Mouse (Mus musculus) lung, adult 18-20 months (tissue): ENCODE measurements around the gene Pnkp.
"Not testable (repeated sequence)": the region's sequence is repeated elsewhere in the genome, so short reads cannot be mapped to it uniquely, and the experiment has no call there.

Experiments
- DNase-seq, 2 experiments: peaks; one replicate each; pipeline ENCODE4 v3.0.0; 2022; ENCODE audit warnings: mixed read lengths in 2 of 2

Gene Pnkp

GRCm38 (mm10) chr7:44870614-44871013 is 13.7 kb downstream of the Pnkp start:
- DNase-seq, result no peak

DNA sequence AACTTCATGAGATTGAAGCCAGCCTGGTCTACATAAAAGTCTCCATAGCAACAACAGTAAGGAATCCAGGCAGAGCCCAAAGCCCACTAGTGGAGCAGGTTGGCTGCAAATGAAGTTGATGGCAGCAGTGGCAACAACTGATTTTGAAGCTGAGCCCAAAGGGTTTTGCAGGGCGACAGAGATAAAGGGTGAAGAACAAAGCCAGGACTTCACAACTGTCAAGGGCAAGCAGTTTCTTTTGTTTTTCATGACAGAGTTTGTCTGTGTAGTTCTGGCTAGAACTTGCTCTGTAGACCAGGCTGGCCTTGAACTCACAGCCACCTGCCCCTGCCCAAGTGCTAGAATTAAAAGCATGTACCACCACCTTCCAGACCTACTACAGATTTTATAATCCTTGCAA is 14.2 kb downstream of the Pnkp start:
- no peak for DNase-seq

DNA sequence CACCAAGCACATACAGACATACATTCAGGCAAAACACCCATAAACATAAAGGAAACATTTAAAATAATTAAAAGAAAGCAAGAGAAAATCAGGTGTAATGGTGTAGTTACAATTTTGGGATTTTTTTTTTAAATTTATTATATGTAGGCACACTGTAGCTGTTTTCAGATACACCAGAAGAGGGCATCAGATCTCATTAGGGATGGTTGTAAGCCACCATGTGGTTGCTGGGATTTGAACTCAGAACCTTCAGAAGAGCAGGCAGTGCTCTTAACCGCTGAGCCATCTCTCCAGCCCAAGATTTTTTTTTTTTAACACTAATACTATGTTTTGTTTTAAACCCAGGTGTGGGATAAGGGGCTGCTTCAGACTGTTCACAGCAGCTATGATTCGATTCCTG is 14.8 kb downstream of the Pnkp start:
- not testable (repeated sequence) for DNase-seq

DNA sequence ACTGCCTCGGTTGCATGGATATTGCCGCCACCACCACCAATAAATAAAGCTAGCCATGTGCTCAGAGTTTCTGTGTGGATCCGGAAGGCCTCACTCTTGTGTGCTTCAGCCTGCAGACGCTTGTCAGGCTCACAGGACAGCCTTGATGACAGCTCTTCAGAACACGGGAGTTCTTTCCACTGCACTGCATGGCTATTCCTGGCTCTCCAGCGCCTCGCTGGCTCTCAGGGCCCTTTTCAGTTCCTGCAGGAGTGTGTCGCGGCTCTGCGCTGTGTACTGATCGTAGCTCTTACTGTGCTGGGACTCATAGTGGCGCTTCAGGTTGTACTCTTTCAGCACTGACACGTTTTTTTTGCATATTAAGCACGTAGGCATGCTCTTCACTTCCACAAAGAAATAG is 20.9 kb downstream of the Pnkp start:
- DNase-seq, result no peak

DNA sequence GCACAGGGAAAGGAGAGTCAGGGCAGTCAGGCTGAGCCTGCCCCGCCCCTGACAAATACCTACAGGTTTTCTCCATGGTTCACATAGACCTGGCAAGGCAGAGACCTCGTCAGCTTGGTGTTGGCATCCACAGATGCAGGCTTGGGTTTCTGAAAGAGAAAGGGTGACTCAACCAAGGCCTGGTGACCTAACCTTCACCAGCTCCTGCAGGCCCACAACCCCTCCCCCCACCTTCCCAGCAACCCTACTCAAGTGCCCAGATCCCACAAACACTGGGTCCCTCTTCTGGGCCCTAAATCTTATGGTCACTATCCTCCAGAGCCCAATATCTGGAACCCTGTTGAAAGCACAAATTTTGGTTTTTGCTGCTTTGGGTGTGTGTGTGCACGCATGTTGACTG is 26.1 kb downstream of the Pnkp start:
- no peak for DNase-seq

DNA sequence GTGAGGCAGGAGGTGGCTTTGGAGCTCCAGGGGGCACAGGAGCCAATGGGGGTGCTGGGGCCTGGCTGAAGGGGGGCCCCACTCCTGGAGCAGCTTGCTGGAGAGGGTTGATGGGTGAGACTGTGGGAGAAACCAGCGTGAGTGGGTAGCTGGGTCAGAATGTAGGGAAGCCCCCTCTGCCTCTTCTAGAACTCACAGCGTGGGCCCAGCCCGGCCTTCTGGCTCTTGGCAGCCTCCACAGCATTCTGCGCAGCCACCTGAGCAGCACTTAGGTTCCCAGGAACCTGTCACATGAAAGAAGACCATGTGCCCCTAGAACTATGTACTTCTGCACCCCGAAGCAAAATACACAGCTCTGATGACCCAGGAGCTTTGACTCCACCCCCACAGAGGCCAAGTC is 27.7 kb downstream of the Pnkp start:
- no peak for DNase-seq

DNA sequence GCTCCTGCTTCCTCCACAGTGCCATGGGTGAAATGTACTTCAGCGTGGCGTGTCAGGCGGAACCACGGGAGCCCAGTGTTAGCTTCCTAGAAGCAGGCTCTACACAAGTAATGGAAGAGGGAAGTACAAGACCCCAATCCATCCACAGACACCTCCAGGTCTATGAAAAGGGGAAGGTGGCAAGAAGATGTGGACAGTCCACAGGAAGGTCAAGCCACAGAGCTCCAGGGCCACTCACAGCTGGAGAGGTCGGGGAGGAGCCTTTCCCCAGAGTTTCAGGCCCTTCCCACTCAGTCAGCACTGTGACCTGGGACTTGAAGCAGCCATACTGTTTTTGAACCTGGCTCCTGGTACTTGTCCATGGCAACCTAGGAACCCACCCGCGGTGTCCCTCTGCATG is 30.0 kb downstream of the Pnkp start:
- DNase-seq, result no peak

DNA sequence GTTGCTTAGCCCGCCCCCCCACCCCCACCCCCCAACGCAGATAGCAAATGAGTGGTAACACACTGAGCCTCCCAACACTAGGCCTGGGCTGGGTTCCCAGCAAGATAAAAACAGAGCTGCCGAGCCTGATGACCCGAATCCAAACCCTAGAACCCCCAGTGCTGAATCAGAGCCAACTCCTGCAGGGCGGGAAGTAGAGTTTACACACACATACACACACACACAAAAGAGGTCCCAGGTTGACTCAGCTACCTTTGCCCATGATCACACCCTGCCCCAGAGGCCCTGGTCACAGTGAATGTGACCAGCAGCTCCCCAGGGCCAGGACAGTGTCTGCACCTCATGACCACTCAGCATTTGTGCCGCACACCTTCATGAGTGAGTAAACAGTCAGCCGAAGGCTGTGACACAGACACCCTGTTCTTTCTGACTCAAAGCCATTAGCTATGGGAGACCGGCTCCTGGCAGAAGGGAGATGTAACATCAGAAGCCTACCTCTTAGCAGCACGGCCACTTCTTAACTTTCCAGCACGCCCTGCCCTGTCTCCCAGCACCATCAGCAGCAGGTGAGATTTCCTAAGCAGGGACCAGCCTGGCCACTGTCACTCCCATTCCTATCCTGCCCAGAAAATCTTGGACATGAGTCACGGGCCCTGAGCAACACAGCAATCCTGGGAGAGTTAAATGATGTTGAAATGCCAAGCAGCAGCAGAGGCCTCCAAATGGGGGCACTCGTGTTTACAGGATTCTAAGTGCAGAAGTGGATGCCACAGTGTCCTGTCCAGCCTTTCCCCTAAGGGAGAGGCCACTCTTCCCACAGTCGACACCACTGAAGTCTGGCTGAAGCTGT is 31.5 kb downstream of the Pnkp start:
- no peak for DNase-seq

DNA sequence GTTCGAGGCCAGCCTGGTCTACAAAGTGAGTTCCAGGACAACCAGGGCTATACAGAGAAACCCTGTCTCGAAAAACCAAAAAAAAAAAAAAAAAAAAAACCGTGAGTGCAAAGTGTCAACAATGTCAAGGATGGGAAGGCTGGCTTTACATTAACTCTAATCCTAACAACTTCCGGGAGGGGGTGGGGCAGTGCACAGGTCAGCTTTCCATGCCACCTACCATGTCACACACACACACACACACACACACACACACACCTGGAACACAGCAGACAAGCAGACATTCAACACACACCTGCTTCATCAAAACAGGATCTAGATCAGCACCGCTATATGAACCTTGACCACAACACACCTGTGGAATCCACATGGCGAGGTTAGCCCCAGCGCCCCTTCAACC is 33.2 kb downstream of the Pnkp start:
- no peak for DNase-seq

- no peak for DNase-seq
Observed at GRCm38 (mm10) chr7:44890737-44891136, 33.8 kb downstream of the Pnkp start.

GRCm38 (mm10) chr7:44891611-44892010 is 34.7 kb downstream of the Pnkp start:
- no peak for DNase-seq

DNA sequence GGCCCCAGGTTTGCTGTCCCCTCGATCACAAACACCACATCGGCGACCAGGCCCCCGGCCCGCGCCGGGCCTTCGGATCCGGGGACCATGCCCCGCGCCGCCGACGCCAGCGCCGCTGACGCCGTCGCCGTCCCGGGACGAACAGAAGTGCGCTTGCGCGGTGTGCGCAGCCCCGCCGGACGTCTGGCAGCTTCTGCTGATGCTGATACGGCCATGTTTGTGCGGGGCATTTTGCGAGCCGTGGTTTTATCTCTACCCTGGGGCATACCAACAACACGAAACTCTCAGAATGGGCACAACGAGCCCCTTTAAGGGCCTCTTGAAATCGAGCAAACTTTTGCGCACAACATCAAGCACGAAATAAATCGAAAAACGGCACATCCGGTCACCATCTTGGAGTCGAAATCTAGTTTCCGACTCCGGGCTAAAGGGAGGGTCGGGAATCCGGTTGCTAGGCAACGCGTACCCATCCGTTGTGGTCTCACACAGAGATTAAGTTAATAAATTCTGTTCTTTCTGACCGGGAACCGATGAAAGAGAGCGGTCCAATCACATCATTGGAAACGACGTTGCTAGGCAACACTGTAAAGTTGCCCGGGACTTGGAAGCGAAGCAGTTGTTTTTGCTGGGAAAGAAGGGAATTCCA is 35.5 kb downstream of the Pnkp start, which contains the start of gene Med25:
Med25 (minus strand) TSS at position 437 of the 646 bp plus-strand sequence.
- peak; percentile 92 for DNase-seq

DNA sequence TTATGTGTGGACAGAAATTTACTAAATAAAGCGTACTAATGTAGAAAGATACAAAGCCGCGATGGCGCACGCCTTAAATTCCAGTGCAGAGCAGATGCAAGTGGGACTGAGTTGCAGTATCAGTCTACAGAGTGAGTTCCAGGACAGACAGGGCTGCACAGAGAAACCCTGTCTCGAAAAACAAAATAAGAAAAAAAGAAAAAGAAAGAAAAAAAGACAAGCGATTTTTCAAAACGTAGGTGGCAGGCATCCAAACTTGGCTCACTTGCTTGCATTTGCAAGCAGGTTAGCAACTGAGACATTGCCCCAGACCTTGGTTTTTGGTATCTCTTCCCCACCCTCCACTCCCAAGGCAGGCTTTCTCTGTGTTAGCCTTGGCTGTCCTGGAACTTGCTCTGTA is 36.3 kb downstream of the Pnkp start:
- DNase-seq, result no peak

DNA sequence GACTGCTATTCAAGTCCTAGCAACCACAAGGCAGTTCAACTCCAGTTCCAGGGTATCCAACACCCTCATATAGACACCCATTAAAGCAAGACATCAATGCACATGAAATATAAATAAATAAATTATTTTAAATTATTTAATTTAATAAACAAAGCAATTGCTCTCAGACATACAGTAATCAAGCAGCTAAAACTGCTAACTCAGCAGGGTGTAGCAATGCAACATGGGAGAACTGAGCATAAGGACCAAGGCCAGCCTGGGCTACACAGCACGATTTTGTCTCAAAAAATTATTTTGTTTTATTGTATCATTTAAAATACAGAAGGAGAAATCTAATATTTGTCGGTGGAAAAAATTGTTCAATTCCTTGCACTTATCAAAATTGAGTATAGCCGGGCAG is 37.2 kb downstream of the Pnkp start:
- DNase-seq, result no peak

- no peak for DNase-seq
Observed at GRCm38 (mm10) chr7:44895206-44895592, 38.3 kb downstream of the Pnkp start.

DNA sequence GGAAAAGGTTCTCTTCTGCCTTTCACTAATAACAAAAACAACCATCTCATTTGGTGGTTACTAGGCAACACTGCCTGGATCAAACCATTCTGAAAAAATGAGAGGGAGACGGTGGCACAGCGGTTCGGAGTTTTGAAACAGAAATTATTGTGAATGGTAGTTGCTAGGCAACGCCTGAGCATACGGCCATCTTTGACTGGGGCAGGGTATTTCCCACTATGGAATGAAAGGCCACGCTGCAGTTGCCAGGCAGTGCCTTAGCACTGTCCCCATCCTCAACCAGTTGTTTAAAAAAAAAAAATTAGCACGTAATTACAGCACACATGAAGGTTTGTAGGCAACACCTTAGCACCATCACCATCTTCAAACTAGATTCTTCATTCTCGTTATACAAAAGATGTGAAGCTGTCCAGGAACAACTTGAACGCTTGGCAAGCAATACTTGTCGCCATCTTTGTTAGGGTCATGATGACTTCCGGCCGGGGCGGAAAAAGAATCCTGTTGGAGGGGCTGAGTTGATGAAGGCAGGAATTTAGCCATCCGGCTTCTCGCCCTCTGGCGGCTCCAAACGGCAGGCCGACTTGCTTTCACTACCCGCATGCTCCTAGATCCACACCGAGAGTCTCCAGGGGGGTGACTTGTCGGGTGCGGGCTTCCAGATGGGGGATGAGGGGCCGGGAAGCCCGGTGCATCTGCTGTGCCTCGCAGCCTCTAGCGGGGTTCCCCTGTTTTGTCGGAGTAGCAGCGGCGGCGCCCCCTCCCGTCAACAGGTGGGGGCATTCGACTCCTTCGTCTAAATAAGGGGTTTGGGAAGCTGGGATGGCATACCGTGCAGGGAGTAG is 38.9 kb downstream of the Pnkp start, which contains the start of gene Fuz:
Fuz (plus strand) TSS at position 487 of the 842 bp plus-strand sequence.
- peak; percentile 93 to 95 for DNase-seq

DNA sequence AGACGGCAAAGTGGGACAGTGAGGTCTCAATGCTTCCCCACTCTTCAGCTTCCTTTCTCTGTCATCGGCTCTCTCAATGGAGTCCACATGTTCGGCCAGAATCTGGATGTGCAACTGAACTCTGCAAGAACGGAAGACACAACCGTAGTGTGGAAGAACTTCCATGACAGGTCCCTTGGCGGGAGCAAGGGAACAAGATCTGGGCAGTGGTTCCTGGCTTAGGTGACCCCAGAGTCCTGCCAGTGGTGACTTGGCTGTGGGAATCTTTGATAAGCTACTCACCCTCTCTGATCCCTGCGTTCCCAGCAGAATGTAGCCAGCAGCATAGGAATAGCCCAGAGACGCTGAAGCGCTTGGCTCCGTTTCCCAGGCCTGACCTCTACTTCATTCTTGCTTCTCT is 39.6 kb downstream of the Pnkp start:
- DNase-seq, result no peak

DNA sequence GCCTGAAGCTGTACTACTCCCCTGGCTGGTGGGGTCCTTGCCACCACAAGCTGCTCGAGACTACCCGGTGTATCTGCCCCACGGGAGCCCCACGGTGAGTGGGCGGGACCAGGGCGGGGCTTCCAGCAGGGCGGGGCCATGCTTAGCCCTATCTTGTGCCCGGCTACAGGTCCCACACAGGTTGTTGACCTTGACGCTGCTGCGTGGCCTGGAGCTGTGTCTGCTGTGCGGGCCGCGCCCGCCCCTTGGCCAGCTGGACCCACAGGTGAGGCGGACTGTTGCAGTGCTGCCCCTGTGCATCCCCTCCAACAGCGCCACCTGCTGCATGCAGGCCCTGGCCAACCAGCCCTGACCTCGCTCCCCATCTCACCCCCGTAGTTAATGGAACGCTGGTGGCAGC is 41.7 kb downstream of the Pnkp start:
- peak in 1 of 2 experiments; percentile 33 for DNase-seq

- DNase-seq, result no peak
Observed at GRCm38 (mm10) chr7:44900632-44901031, 43.7 kb downstream of the Pnkp start.

- peak; percentile 43 to 50 for DNase-seq
Observed at GRCm38 (mm10) chr7:44901230-44901722, 44.3 kb downstream of the Pnkp start.

- DNase-seq, result no peak
Observed at GRCm38 (mm10) chr7:44905430-44905829, 48.5 kb downstream of the Pnkp start.

DNA sequence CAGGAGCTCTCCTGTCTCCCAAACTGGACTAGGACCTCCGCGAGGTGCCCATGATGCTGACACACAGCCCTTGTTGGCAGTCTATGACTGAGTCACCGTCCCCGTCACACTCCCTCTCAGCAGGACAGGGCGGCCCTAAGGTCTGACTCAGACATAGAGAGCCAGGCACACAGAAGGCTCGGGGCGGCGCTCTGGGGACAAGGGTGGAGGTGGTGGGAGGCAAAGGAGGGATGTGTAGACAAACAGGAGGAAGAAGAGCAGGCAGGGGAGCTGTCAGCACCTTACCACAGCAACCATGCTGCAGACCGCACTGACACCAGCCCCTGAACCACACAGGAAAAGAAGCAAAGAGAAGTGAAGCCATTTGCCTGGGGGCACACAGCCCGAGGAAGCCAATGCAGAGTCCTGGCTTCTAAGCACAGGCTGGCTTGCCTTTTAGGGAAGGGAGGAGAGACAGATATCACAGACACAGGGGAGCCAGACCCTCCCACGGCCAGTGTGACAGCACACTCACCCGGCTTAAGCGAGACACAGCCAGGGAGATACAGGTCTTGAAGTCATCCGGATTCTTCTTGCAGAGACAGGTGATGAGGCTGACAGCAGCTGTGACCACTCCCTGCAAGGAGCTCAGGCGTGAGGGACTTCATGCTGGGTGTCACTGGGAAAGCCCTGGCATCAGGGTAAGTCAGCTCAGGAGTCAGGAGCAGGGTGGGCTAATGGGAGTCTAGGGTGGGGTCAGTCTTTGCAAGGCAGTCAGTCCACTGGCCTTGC is 52.0 kb downstream of the Pnkp start:
- no peak for DNase-seq
